Mouse (Mus musculus): ENCODE results near the gene Nrcam. TPM values are rescaled to one million over a fixed set of nuclear protein-coding genes. Genes with fewer than 3 reads are reported as not detected.

Gene Nrcam
- polyA plus RNA-seq, 1 experiment from 2014 or later = 1.1 TPM

- Histone ChIP-seq H3K36me3 (ENCODE audit: control insufficient read depth, insufficient read depth) (no peaks in the 10 kb centered on the region), H3K27ac (ENCODE audit: low read depth, low read length) (no peak overlapping the region), H3K9me3 (ENCODE audit: control insufficient read depth) (no peaks in the 10 kb centered on the region), H3K4me3 (ENCODE audit: low read depth, low read length) (no peak overlapping the region), H3K4me1 (replicated peaks; ENCODE audit: control insufficient read depth, insufficient read depth, low read length) (no peaks in the 10 kb centered on the region), H3K27me3 (replicated peaks; ENCODE audit: control insufficient read depth, insufficient read depth, low read length) (no peaks in the 10 kb centered on the region), H3K4me2 (replicated peaks; ENCODE audit: low read depth) (no peak overlapping the region), H3K9ac (ENCODE audit: low read depth, low read length) (no peak overlapping the region)
- ATAC-seq = no peak
- no peak for TF ChIP-seq CTCF (IDR thresholded peaks at IDR 0.05; ENCODE audit: low read depth)
- WGBS = 25% methylated on average over 5 of the region's 5 CpGs
Observed at GRCm38 (mm10) chr12:44535623-44536022, 206.9 kb downstream of the Nrcam start.

GRCm38 (mm10) chr12:44547721-44548369 is 219.2 kb downstream of the Nrcam start:
- no peaks in the 10 kb centered on the region for H3K27me3 ChIP-seq (replicated peaks; ENCODE audit: control insufficient read depth, insufficient read depth, low read length)
- 51% methylated on average over 8 of the region's 8 CpGs for WGBS
- H3K9me3 ChIP-seq (ENCODE audit: control insufficient read depth) = no peaks in the 10 kb centered on the region
- no peaks in the 10 kb centered on the region for H3K4me1 ChIP-seq (replicated peaks; ENCODE audit: control insufficient read depth, insufficient read depth, low read length)
- H3K36me3 ChIP-seq (ENCODE audit: control insufficient read depth, insufficient read depth) = no peaks in the 10 kb centered on the region
- no peak overlapping the region for H3K9ac ChIP-seq (ENCODE audit: low read depth, low read length)
- no peak overlapping the region for H3K4me3 ChIP-seq (ENCODE audit: low read depth, low read length)
- ATAC-seq = no peak
- H3K27ac ChIP-seq (ENCODE audit: low read depth, low read length) = no peak overlapping the region
- TF ChIP-seq CTCF (IDR thresholded peaks at IDR 0.05; ENCODE audit: low read depth) = peak; percentile 83
- H3K4me2 ChIP-seq (replicated peaks; ENCODE audit: low read depth) = no peak overlapping the region

- H3K4me2 ChIP-seq (replicated peaks; ENCODE audit: low read depth) = no peak overlapping the region
- no peaks in the 10 kb centered on the region for H3K36me3 ChIP-seq (ENCODE audit: control insufficient read depth, insufficient read depth)
- H3K9ac ChIP-seq (ENCODE audit: low read depth, low read length) = no peak overlapping the region
- no peaks in the 10 kb centered on the region for H3K4me1 ChIP-seq (replicated peaks; ENCODE audit: control insufficient read depth, insufficient read depth, low read length)
- H3K9me3 ChIP-seq (ENCODE audit: control insufficient read depth) = no peaks in the 10 kb centered on the region
- TF ChIP-seq CTCF (IDR thresholded peaks at IDR 0.05; ENCODE audit: low read depth) = no peak
- ATAC-seq = no peak
- 52% methylated on average over 9 of the region's 9 CpGs for WGBS
- no peaks in the 10 kb centered on the region for H3K27me3 ChIP-seq (replicated peaks; ENCODE audit: control insufficient read depth, insufficient read depth, low read length)
- no peak overlapping the region for H3K27ac ChIP-seq (ENCODE audit: low read depth, low read length)
- no peak overlapping the region for H3K4me3 ChIP-seq (ENCODE audit: low read depth, low read length)
Observed at GRCm38 (mm10) chr12:44548465-44548864, 219.8 kb downstream of the Nrcam start.

GRCm38 (mm10) chr12:44551614-44552013 is 222.9 kb downstream of the Nrcam start:
- Histone ChIP-seq H3K4me2 (replicated peaks; ENCODE audit: low read depth) (no peak overlapping the region), H3K4me1 (replicated peaks; ENCODE audit: control insufficient read depth, insufficient read depth, low read length) (no peaks in the 10 kb centered on the region), H3K9ac (ENCODE audit: low read depth, low read length) (no peak overlapping the region), H3K27me3 (replicated peaks; ENCODE audit: control insufficient read depth, insufficient read depth, low read length) (no peaks in the 10 kb centered on the region), H3K36me3 (ENCODE audit: control insufficient read depth, insufficient read depth) (no peaks in the 10 kb centered on the region), H3K9me3 (ENCODE audit: control insufficient read depth) (no peaks in the 10 kb centered on the region), H3K4me3 (ENCODE audit: low read depth, low read length) (no peak overlapping the region), H3K27ac (ENCODE audit: low read depth, low read length) (no peak overlapping the region)
- no peak for ATAC-seq
- TF ChIP-seq CTCF (IDR thresholded peaks at IDR 0.05; ENCODE audit: low read depth) = no peak

GRCm38 (mm10) chr12:44554051-44554450 is 225.4 kb downstream of the Nrcam start:
- Histone ChIP-seq H3K27me3 (replicated peaks; ENCODE audit: control insufficient read depth, insufficient read depth, low read length) (no peaks in the 10 kb centered on the region), H3K9ac (ENCODE audit: low read depth, low read length) (no peak overlapping the region), H3K9me3 (ENCODE audit: control insufficient read depth) (no peaks in the 10 kb centered on the region), H3K4me2 (replicated peaks; ENCODE audit: low read depth) (no peak overlapping the region), H3K4me3 (ENCODE audit: low read depth, low read length) (no peak overlapping the region), H3K36me3 (ENCODE audit: control insufficient read depth, insufficient read depth) (no peaks in the 10 kb centered on the region), H3K4me1 (replicated peaks; ENCODE audit: control insufficient read depth, insufficient read depth, low read length) (no peaks in the 10 kb centered on the region), H3K27ac (ENCODE audit: low read depth, low read length) (no peak overlapping the region)
- no peak for TF ChIP-seq CTCF (IDR thresholded peaks at IDR 0.05; ENCODE audit: low read depth)
- no peak for ATAC-seq
- 53% methylated on average over 2 of the region's 2 CpGs for WGBS

GRCm38 (mm10) chr12:44554808-44555207 is 226.1 kb downstream of the Nrcam start:
- H3K4me1 ChIP-seq (replicated peaks; ENCODE audit: control insufficient read depth, insufficient read depth, low read length) = no peaks in the 10 kb centered on the region
- TF ChIP-seq CTCF (IDR thresholded peaks at IDR 0.05; ENCODE audit: low read depth) = no peak
- no peaks in the 10 kb centered on the region for H3K36me3 ChIP-seq (ENCODE audit: control insufficient read depth, insufficient read depth)
- H3K27ac ChIP-seq (ENCODE audit: low read depth, low read length) = no peak overlapping the region
- ATAC-seq = no peak
- no peak overlapping the region for H3K9ac ChIP-seq (ENCODE audit: low read depth, low read length)
- H3K4me3 ChIP-seq (ENCODE audit: low read depth, low read length) = no peak overlapping the region
- no peaks in the 10 kb centered on the region for H3K9me3 ChIP-seq (ENCODE audit: control insufficient read depth)
- H3K27me3 ChIP-seq (replicated peaks; ENCODE audit: control insufficient read depth, insufficient read depth, low read length) = no peaks in the 10 kb centered on the region
- 88% methylated on average over 1 of the region's 1 CpGs for WGBS
- H3K4me2 ChIP-seq (replicated peaks; ENCODE audit: low read depth) = no peak overlapping the region

GRCm38 (mm10) chr12:44560002-44560401 is 231.3 kb downstream of the Nrcam start:
- Histone ChIP-seq H3K27ac (ENCODE audit: low read depth, low read length) (no peak overlapping the region), H3K4me1 (replicated peaks; ENCODE audit: control insufficient read depth, insufficient read depth, low read length) (no peaks in the 10 kb centered on the region), H3K9ac (ENCODE audit: low read depth, low read length) (no peak overlapping the region), H3K4me3 (ENCODE audit: low read depth, low read length) (no peak overlapping the region), H3K9me3 (ENCODE audit: control insufficient read depth) (no peaks in the 10 kb centered on the region), H3K4me2 (replicated peaks; ENCODE audit: low read depth) (no peak overlapping the region), H3K36me3 (ENCODE audit: control insufficient read depth, insufficient read depth) (no peaks in the 10 kb centered on the region), H3K27me3 (replicated peaks; ENCODE audit: control insufficient read depth, insufficient read depth, low read length) (no peaks in the 10 kb centered on the region)
- no peak for ATAC-seq
- no peak for TF ChIP-seq CTCF (IDR thresholded peaks at IDR 0.05; ENCODE audit: low read depth)
